Mouse (Mus musculus) cortical plate, adult 2 months (tissue): ENCODE results near the gene Ppp1r27. TPM values are rescaled to one million over a fixed set of nuclear protein-coding genes. Genes with fewer than 3 reads are reported as not detected.
A peak's percentile ranks its signal among the peaks of the same experiment; 100 is the strongest.
"Not testable (repeated sequence)": the region's sequence is repeated elsewhere in the genome, so short reads cannot be mapped to it uniquely, and the experiment has no call there.

ENCODE experiments used
- H3K27ac ChIP-seq: fragments of 200-500 bp; 2 replicates; pipeline ENCODE4 v1.5.1; 2012; ENCODE audit warnings: low read length, control low read depth, inconsistent platforms; ENCODE audit not compliant: insufficient read depth
- H3K4me1 ChIP-seq: fragments of 200-500 bp; 2 replicates; pipeline ENCODE4 v1.6.1; 2011; ENCODE audit warnings: low read length; ENCODE audit not compliant: control insufficient read depth, insufficient read depth
- H3K4me3 ChIP-seq: fragments of 200-500 bp; 2 replicates; pipeline ENCODE4 v1.5.1; 2011; ENCODE audit warnings: mild to moderate bottlenecking, low read length, control low read depth; ENCODE audit not compliant: insufficient read depth
- CTCF ChIP-seq: fragments of 200-500 bp; IDR thresholded peaks from 2 replicates; pipeline ENCODE4 v1.5.1; 2011; ENCODE audit warnings: mild to moderate bottlenecking, control low read depth, low read length; ENCODE audit not compliant: insufficient read depth; ENCODE audit errors: extremely low read depth
- POLR2A ChIP-seq: fragments of 200-500 bp; IDR thresholded peaks from 2 replicates; pipeline ENCODE4 v1.6.1; 2011; ENCODE audit warnings: mild to moderate bottlenecking, low read length, control low read depth; ENCODE audit not compliant: insufficient read depth; ENCODE audit errors: extremely low read depth
- polyA plus RNA-seq: library from polyadenylated mRNA; depleted of rRNA; stranded (reverse); fragments of >200 nt; gene quantifications from 2 replicates; pipeline ENCODE4 v1.2.3, GENCODE M21; 2012; rRNA removed

Ppp1r27 gene
- polyA plus RNA-seq = not detected in 2 replicates

DNA sequence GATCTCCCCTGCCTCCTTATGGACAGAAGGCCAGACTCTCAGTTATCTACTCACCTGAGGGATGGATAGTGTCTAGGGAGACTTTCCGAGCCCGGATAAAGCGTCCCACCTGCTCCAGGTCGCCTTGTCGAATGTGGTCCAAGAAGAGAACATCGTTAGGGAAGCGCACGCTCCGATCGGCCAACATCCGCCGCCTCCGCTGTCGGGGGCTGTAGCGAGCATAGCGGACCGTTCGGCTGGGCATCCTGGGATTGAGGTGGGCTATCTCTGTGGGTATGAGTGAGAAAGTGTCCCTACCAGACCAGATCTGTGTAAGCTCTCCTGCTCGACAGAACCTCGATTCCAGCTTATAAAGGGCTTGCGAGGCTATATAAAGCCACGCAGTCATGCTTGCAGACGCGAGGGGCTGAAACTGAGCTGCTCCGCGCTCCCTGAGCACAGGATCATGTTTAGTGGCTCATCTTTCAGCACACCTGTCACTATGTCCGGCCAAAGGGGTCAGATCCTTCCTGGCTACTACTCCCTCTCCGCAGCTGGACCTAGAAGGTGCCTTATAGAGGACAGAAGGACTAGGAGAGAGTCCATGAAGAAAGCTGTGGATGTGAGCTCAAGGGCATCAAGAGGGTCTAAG, at the start of gene Ppp1r27:
Gene Ppp1r27 (minus strand): TSS at position 323 of the 631 bp plus-strand sequence.
- Histone ChIP-seq H3K27ac (peak within 1 kb of the TSS; percentile 85; the same call in 1 of the 2 replicates), H3K4me1 (peaks cover 11% of the 10 kb centered on the region), H3K4me3 (peak within 1 kb of the TSS; percentile 96)
- no peak for TF ChIP-seq CTCF
- no peak for TF ChIP-seq POLR2A

DNA sequence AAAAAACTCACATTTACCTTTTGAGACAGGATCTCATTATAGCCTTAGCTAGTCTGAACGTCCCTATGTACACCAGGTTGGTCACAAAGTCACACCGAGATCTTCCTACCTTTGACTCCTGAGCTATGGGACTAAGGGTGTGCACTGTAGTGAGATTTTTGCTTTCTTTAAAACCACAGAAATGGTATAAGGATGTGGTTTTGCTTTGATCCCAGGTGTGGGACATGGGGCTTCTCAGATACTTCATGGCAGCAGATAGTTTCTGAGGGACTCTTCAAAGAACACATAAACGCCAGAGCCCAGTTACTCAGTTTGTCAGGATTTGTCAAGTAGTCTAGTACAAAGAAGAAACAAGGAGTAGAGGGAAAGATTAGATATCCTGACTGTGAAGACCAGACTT, 49.8 kb upstream of the Ppp1r27 start:
- Histone ChIP-seq H3K4me1 (peaks cover 3% of the 10 kb centered on the region; the same call in 1 of the 2 replicates), H3K27ac (no peak overlapping the region), H3K4me3 (no peak overlapping the region)
- TF ChIP-seq POLR2A (no peak), CTCF (no peak)

DNA sequence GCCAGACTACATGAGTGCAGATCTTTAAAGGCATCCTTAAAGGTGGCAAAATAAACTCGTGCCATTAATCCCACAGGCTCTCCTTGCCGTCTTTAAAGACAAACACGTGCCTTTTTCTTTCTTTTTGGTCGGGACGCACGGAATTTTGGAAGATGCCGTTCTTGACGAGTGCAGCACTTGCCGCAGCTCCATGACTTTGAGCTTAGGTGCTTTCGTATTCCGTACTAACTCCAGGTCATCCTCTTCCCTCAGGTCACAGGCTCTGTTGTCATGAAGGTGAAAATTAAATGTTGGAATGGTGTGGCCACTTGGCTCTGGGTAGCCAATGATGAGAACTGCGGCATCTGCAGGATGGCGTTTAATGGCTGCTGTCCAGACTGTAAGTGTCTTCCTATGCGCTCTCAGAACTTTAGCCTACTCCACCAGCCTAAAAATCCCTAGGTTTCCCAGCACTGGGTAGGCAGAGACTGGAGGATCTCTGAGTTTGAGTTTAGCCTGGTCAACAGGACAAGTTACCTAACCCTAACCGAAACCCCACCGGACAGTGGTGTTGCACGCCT, 48.1 kb upstream of the Ppp1r27 start:
- H3K27ac ChIP-seq = no peak overlapping the region

DNA sequence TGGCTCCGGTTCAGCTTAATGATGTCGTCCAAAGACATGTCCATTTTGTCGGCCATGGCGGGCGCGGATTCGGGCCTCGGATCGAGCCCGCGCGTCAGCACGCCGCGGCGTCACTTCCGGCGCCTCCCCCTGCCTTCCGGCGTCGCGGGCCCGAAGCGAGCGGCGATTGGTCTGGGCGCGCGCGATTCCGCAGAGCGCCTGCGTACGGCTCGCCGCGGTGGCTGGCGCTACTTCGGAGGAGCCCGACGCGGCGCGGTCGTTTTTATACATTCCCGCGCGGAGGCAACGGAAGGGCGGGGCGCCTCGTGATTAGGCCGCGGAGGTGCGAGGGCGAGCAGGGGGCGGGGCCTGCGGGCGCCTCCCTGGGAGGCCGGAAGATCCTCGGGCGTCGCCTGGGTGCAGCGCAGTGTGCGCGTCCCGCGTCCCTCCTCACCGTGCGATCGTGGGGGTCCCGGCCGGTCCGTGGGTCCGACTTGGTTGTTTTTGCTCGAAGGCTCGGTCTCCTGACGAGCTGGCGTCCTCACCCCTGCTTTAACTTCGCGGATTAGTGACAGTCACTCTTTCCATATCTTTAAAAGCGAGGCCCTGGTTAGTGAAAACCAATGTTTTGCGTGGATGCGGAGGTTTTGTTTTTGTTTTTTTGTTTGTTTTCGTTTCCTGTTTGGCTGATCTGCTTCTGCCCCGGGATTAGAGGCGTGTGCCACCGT, 47.5 kb upstream of the Ppp1r27 start, which contains the start of the genes Alyref and Anapc11:
Gene Alyref (minus strand): TSS at position 83 of the 707 bp plus-strand sequence.
Gene Anapc11 (plus strand): TSS at position 139 of the 707 bp plus-strand sequence.
- no peak within 1 kb of the TSS for H3K27ac ChIP-seq
- TF ChIP-seq CTCF (no peak), POLR2A (peak; percentile 49; the same call in 1 of the 2 replicates)
- H3K4me3 ChIP-seq = peak within 1 kb of the TSS; percentile 57
- peaks cover 3% of the 10 kb centered on the region; the same call in 1 of the 2 replicates for H3K4me1 ChIP-seq

More for the DNA sequence above, 48.1 kb upstream of the Ppp1r27 start:
- H3K4me3 ChIP-seq = peak overlapping the region; percentile 57
- peaks cover 3% of the 10 kb centered on the region; the same call in 1 of the 2 replicates for H3K4me1 ChIP-seq
- no peak for TF ChIP-seq CTCF
- TF ChIP-seq POLR2A = no peak

DNA sequence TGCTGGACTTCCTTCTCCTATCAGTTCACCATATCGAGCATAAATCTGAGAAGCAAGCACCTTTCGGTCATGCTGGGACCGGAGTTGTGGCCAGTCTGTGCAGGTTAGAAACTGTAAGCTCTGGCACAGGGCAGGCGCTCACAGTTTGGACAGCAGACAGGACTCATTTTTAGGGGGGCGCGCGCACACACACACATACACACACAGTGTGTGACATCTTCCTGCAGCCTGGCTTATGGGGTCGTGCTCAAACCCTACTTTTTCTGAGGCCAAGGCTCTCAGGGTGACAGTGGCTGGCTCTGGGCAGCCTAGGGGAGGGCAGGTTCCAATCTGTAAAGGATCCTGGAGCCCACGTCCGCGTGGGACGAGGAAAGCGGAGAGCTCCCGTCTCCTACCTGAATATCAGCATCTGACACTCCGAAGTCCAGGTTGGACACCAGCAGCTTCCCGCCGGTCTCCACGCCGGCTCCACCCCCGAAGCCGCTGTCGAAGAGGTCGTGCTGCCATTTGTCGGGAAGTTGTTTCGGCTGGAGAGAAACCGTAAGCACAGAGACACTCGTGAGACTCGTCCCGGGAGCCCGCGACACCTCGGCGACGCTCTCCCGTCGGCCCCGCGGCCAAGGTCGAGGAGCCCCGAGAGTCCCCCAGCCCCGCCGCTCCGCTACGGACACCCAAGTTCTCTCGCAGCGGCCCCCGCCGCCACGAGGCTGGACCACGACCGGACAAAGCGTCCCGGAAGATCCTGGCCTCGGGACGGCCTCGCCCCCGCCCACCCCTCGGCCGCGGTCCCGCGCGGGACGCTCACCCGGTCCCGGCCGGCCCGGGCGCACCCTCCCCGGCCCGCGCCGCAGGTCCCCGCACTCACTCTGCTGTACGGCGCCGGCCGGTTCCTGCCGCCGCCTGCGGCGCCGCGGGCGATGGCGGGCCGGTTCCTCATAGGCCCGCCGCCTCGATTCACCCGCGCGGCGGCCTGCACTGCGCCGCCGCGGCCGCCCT, 46.6 kb upstream of the Ppp1r27 start:
- Histone ChIP-seq H3K27ac (no peak overlapping the region), H3K4me3 (peak overlapping the region; percentile 57), H3K4me1 (peaks cover 3% of the 10 kb centered on the region; the same call in 1 of the 2 replicates)
- no peak for TF ChIP-seq POLR2A
- TF ChIP-seq CTCF = no peak

DNA sequence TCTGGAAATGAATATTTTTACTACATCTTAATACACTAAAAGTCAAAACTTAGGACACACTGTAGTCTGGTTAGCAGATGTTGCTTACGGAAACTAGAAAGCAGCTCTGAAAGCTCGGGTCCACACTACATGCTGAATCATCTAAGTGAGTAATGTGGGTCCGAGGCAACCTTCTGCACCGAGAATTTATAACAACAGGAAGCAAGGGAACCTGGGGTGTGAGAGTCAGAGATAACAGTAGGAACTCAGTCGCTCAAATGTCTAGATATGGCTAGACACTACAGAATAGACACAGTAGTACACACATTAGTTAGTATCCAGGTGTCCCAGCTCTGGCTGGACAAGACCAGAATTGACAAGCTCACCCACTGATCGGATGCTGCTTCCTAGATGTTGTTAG, 37.6 kb upstream of the Ppp1r27 start:
- TF ChIP-seq CTCF (no peak), POLR2A (no peak)
- Histone ChIP-seq H3K27ac (no peak overlapping the region), H3K4me1 (no peaks in the 10 kb centered on the region), H3K4me3 (no peak overlapping the region)

DNA sequence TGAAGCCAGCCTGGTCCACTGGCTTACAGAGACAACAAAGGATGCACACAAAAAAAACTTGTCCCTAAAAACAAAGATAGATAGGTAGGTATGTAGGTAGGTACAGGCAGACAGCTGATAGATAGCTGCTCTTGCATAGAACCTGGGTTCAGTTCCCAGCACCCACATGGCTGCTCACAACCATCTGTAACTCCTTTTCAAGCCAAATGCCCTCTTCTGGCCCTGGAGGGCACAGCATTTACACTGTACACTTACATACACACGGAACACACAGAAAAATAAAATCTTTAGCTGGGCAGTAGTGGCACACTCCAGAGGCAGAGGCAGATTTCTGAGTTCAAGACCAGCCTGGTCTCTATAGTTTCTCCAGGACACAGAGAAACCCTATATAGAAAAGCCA, 33.0 kb upstream of the Ppp1r27 start:
- no peak for TF ChIP-seq POLR2A
- no peak for TF ChIP-seq CTCF
- no peak overlapping the region for H3K27ac ChIP-seq
- peaks cover 2% of the 10 kb centered on the region; the same call in 1 of the 2 replicates for H3K4me1 ChIP-seq
- no peak overlapping the region for H3K4me3 ChIP-seq

DNA sequence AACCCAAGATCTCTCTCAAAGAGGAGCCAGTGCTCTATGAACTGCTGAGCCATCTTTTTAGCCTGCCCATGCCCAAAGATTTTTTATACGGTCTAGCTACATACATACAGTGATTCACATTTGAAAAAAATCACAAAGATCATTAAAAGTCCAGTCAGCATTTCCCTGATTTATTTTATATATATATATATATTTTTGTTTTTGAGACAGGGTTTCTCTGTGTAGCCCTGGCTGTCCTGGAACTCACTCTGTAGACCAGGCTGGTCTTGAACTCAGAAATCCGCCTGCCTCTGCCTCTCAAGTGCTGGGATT, 32.0 kb upstream of the Ppp1r27 start:
- H3K27ac ChIP-seq, H3K4me3 ChIP-seq, H3K4me1 ChIP-seq: not testable (repeated sequence)

DNA sequence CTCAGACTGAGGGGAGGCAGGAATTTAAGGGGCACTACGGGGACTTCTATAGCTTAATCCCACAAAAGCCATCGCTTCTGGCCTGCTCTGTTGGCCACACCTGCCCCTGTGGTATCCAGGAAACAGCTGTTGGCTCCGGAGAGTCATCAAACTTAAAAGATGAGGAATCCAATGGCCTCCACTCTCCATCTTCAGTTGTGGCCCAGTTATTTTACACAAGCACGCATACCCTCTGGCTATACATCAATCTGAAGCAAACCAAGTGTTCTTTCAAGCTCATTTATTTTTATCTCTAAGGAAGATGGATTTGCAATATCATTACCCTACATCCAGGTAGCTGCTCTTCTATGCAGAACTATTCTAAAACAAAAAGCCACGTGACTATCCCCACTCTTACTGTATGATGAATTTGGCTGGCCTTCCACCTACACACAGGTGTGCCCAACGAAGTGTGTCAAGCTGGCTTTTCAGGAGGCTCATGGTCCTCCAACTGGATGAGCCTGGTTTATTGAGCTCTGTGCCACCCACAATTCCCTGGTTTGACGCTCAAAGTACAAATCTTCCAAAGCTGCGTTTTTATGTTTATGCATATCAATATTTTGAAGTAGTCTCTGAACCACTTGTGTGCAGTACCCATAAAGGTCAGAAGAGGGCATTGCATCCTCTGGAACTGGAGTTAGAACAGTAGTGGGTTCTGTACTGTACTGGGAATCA, 31.5 kb upstream of the Ppp1r27 start:
- peak; percentile 21; the same call in 1 of the 2 replicates for TF ChIP-seq CTCF
- no peak for TF ChIP-seq POLR2A
- H3K4me3 ChIP-seq = peak overlapping the region; percentile 81
- peak overlapping the region; percentile 85 for H3K27ac ChIP-seq

More for the DNA sequence above, 31.5 kb upstream of the Ppp1r27 start:
- H3K4me1 ChIP-seq = peaks cover 2% of the 10 kb centered on the region; the same call in 1 of the 2 replicates
